Mouse (Mus musculus): Measurements from ENCODE around the gene Tnfaip2. TPM values are rescaled to one million over a fixed set of nuclear protein-coding genes. Genes with fewer than 3 reads are reported as not detected.

Gene Tnfaip2
- polyA plus RNA-seq (2014; fragmentation: Illumina TruSeq; extraction: RNeasy Lipid Tissue Mini Kit (QIAGEN cat#74804); ENCODE audit: low read depth, low replicate concordance): 1.3 TPM

GRCm38 (mm10) chr12:111442309-111443010 is at the start of gene Tnfaip2:
TSS of gene Tnfaip2 (plus strand) at chr12:111442469.

GRCm38 (mm10) chr12:111406622-111407021 is 35.6 kb upstream of the Tnfaip2 start, which contains the start of gene Lbhd2:
TSS of gene Lbhd2 (plus strand) at chr12:111406809.

GRCm38 (mm10) chr12:111416921-111417779 is 25.1 kb upstream of the Tnfaip2 start, which contains the start of gene Exoc3l4:
TSS of gene Exoc3l4 (plus strand) at chr12:111417017.

GRCm38 (mm10) chr12:111485652-111486306 is 43.5 kb downstream of the Tnfaip2 start, which contains the start of gene Gm266:
TSS of gene Gm266 (minus strand) at chr12:111485823.

Other genes starting within 250 kb of the Tnfaip2 start
- gene Amn, start 171.4 kb upstream of the Tnfaip2 start, polyA plus RNA-seq (2014; fragmentation: Illumina TruSeq; extraction: RNeasy Lipid Tissue Mini Kit (QIAGEN cat#74804); ENCODE audit: low read depth, low replicate concordance): not detected
- gene Cdc42bpb, start 64.8 kb upstream of the Tnfaip2 start, polyA plus RNA-seq (2014; fragmentation: Illumina TruSeq; extraction: RNeasy Lipid Tissue Mini Kit (QIAGEN cat#74804); ENCODE audit: low read depth, low replicate concordance): 7.8 TPM
- not detected for gene Lbhd2, start 35.7 kb upstream of the Tnfaip2 start, polyA plus RNA-seq (2014; fragmentation: Illumina TruSeq; extraction: RNeasy Lipid Tissue Mini Kit (QIAGEN cat#74804); ENCODE audit: low read depth, low replicate concordance)
- gene Exoc3l4, start 25.5 kb upstream of the Tnfaip2 start, polyA plus RNA-seq (2014; fragmentation: Illumina TruSeq; extraction: RNeasy Lipid Tissue Mini Kit (QIAGEN cat#74804); ENCODE audit: low read depth, low replicate concordance): not detected
- gene Gm266, start 43.4 kb downstream of the Tnfaip2 start, polyA plus RNA-seq (2014; fragmentation: Illumina TruSeq; extraction: RNeasy Lipid Tissue Mini Kit (QIAGEN cat#74804); ENCODE audit: low read depth, low replicate concordance): 0.76 TPM
- gene Eif5, start 95.5 kb downstream of the Tnfaip2 start, polyA plus RNA-seq (2014; fragmentation: Illumina TruSeq; extraction: RNeasy Lipid Tissue Mini Kit (QIAGEN cat#74804); ENCODE audit: low read depth, low replicate concordance): 708 TPM
- 216 TPM for gene Mark3, start 132.1 kb downstream of the Tnfaip2 start, polyA plus RNA-seq (2014; fragmentation: Illumina TruSeq; extraction: RNeasy Lipid Tissue Mini Kit (QIAGEN cat#74804); ENCODE audit: low read depth, low replicate concordance)
- gene Ckb, start 229.9 kb downstream of the Tnfaip2 start, polyA plus RNA-seq (2014; fragmentation: Illumina TruSeq; extraction: RNeasy Lipid Tissue Mini Kit (QIAGEN cat#74804); ENCODE audit: low read depth, low replicate concordance): 2.5 TPM
- gene Trmt61a, start 235.6 kb downstream of the Tnfaip2 start, polyA plus RNA-seq (2014; fragmentation: Illumina TruSeq; extraction: RNeasy Lipid Tissue Mini Kit (QIAGEN cat#74804); ENCODE audit: low read depth, low replicate concordance): not detected